Mouse (Mus musculus): ENCODE data around the gene Snx7.

The Snx7 gene

GRCm38 (mm10) chr3:117814218-117814617 lies 54.5 kb downstream of the Snx7 start:
- CTCF ChIA-PET = no interaction called here

GRCm38 (mm10) chr3:117812135-117812534 lies 56.6 kb downstream of the Snx7 start:
- CTCF ChIA-PET = no interaction called here

GRCm38 (mm10) chr3:117805782-117806181 lies 63.0 kb downstream of the Snx7 start:
- CTCF ChIA-PET = no interaction called here

- CTCF ChIA-PET = no interaction called here
Measured at GRCm38 (mm10) chr3:117794501-117794900, 74.2 kb downstream of the Snx7 start.

- CTCF ChIA-PET = no interaction called here
Measured at GRCm38 (mm10) chr3:117791951-117792350, 76.8 kb downstream of the Snx7 start.

GRCm38 (mm10) chr3:117791273-117791672 lies 77.5 kb downstream of the Snx7 start:
- CTCF ChIA-PET = no interaction called here

GRCm38 (mm10) chr3:117788800-117789693 lies 79.7 kb downstream of the Snx7 start:
- CTCF ChIA-PET = no interaction called here

- CTCF ChIA-PET = no interaction called here
Measured at GRCm38 (mm10) chr3:117787247-117787646, 81.5 kb downstream of the Snx7 start.

GRCm38 (mm10) chr3:117752151-117752757 lies 116.5 kb downstream of the Snx7 start:
- CTCF ChIA-PET = no interaction called here

- CTCF ChIA-PET = no interaction called here
Measured at GRCm38 (mm10) chr3:117751665-117752064, 117.1 kb downstream of the Snx7 start.

- CTCF ChIA-PET = no interaction called here
Measured at GRCm38 (mm10) chr3:117749256-117749655, 119.5 kb downstream of the Snx7 start.

GRCm38 (mm10) chr3:117739760-117740159 lies 129.0 kb downstream of the Snx7 start:
- CTCF ChIA-PET = no interaction called here

- CTCF ChIA-PET = no interaction called here
Measured at GRCm38 (mm10) chr3:117732661-117733060, 136.1 kb downstream of the Snx7 start.
